8 mouse cellular contexts compared by ENCODE assay signal in genomic region chr1:133183141-133183925, GRCm38 (mm10). TPM values are rescaled to one million over a fixed set of nuclear protein-coding genes. Genes with fewer than 3 reads are reported as not detected.
DNase-seq lines count a peak whose midpoint lies in the region; ATAC-seq lines count a peak whose summit lies in the region.

No protein-coding gene starts in this region.

- H3K27me3 ChIP-seq in heart, embryonic 11.5 days (ENCODE audit: control insufficient read depth, insufficient read depth, low read length): peaks cover 20% of the 10 kb centered on the region
- H3K27me3 ChIP-seq in forebrain, embryonic 15.5 days: no peaks in the 10 kb centered on the region
- H3K27me3 ChIP-seq in midbrain, embryonic 11.5 days (ENCODE audit: control insufficient read depth, insufficient read depth, low read length): no peaks in the 10 kb centered on the region

- peaks cover 18% of the 10 kb centered on the region for H3K4me1 ChIP-seq in heart, embryonic 11.5 days (ENCODE audit: control insufficient read depth, insufficient read depth, low read length)
- peaks cover 60% of the 10 kb centered on the region for H3K4me1 ChIP-seq in forebrain, embryonic 15.5 days
- peaks cover 40% of the 10 kb centered on the region for H3K4me1 ChIP-seq in midbrain, embryonic 11.5 days (ENCODE audit: control insufficient read depth, insufficient read depth, low read length)

- H3K27ac ChIP-seq in heart, embryonic 11.5 days (ENCODE audit: low read depth, low read length): no peak overlapping the region
- peak overlapping the region; percentile 93 for H3K27ac ChIP-seq in forebrain, embryonic 15.5 days (replicated peaks)
- peak overlapping the region; percentile 97 for H3K27ac ChIP-seq in midbrain, embryonic 11.5 days (ENCODE audit: low read depth, low read length)

- H3K36me3 ChIP-seq in heart, embryonic 11.5 days (ENCODE audit: control insufficient read depth, insufficient read depth, low read length): no peaks in the 10 kb centered on the region
- H3K36me3 ChIP-seq in forebrain, embryonic 15.5 days: no peaks in the 10 kb centered on the region
- H3K36me3 ChIP-seq in midbrain, embryonic 11.5 days (ENCODE audit: control insufficient read depth, insufficient read depth, low read length): no peaks in the 10 kb centered on the region

- no peaks in the 10 kb centered on the region for H3K9me3 ChIP-seq in heart, embryonic 11.5 days (replicated peaks; ENCODE audit: control insufficient read depth, low read length)
- H3K9me3 ChIP-seq in forebrain, embryonic 15.5 days: no peaks in the 10 kb centered on the region
- no peaks in the 10 kb centered on the region for H3K9me3 ChIP-seq in midbrain, embryonic 11.5 days (ENCODE audit: control insufficient read depth, low read length)

- peak overlapping the region; percentile 93 for H3K4me2 ChIP-seq in heart, embryonic 11.5 days
- H3K4me2 ChIP-seq in forebrain, embryonic 15.5 days (replicated peaks): peak overlapping the region; percentile 78
- peak overlapping the region; percentile 66 for H3K4me2 ChIP-seq in midbrain, embryonic 11.5 days

- H3K9ac ChIP-seq in heart, embryonic 11.5 days (ENCODE audit: low read depth, low read length): peak overlapping the region; percentile 59; the same call in 1 of the 2 replicates
- H3K9ac ChIP-seq in forebrain, embryonic 15.5 days (replicated peaks): peak overlapping the region; percentile 61
- peak overlapping the region; percentile 88 for H3K9ac ChIP-seq in midbrain, embryonic 11.5 days (ENCODE audit: low read length)

- no peak for ATAC-seq in heart, embryonic 11.5 days (replicated peaks; ENCODE audit: insufficient number of reproducible peaks, low FRiP score, low TSS enrichment)
- ATAC-seq in forebrain, embryonic 15.5 days (replicated peaks): peak; percentile 37; the same call in 1 of the 2 replicates
- peak; percentile 12; the same call in 1 of the 2 replicates for ATAC-seq in midbrain, embryonic 11.5 days (ENCODE audit: low FRiP score)

- 41% methylated on average over 16 of the region's 16 CpGs for WGBS in heart, embryonic 11.5 days (ENCODE audit: insufficient replicate concordance)
- 2% methylated on average over 16 of the region's 16 CpGs for WGBS in forebrain, embryonic 15.5 days
- WGBS in midbrain, embryonic 11.5 days: 5% methylated on average over 16 of the region's 16 CpGs

- peak overlapping the region; percentile 54; the same call in 1 of the 2 replicates for H3K4me3 ChIP-seq in heart, embryonic 11.5 days (ENCODE audit: low read depth, low read length)
- H3K4me3 ChIP-seq in forebrain, embryonic 15.5 days: peak overlapping the region; percentile 58
- peak overlapping the region; percentile 69 for H3K4me3 ChIP-seq in midbrain, embryonic 11.5 days (ENCODE audit: low read depth, low read length)

- DNase-seq in heart, adult 18-20 months: no peak
- peak; percentile 27 for DNase-seq in brain, adult 2 months (ENCODE audit: low read depth, low spot score)
- peak; percentile 96 for DNase-seq in midbrain, embryonic 11.5 days (ENCODE audit: low spot score, missing footprints)
- DNase-seq in gastrocnemius, adult 18-20 months (ENCODE audit: low spot score): no peak
- DNase-seq in B cell, adult 2 months: no peak
- DNase-seq in adrenal gland, adult 18-20 months (ENCODE audit: low spot score in 2 of 2): no peak

RNA-seq across cellular contexts. Expression of gene Plekha6, which starts 19.3 kb away (rescaled TPM):
- polyA plus RNA-seq in heart, embryonic 11.5 days (2014; fragmentation: Nextera tagmentation; extraction: Ambion mirVana): 13.6 and 14.8 TPM in 2 replicates
- total RNA-seq in heart, adult 18-20 months (2021): 10 to 100 TPM; 40.5 to 47.7 TPM
- 10.6 and 12.8 TPM in 2 replicates for polyA plus RNA-seq in forebrain, embryonic 15.5 days (2015; fragmentation: Nextera tagmentation; extraction: Ambion mirVana)
- polyA plus RNA-seq in midbrain, embryonic 11.5 days (2014; fragmentation: Nextera tagmentation; extraction: Ambion mirVana): 15.7 and 17.0 TPM in 2 replicates
- 10 to 100 TPM in 1 of 2 experiments, 1 to 10 TPM in 1; 8.1 to 10.6 TPM for total RNA-seq in gastrocnemius, adult 18-20 months (2021)
- total RNA-seq in adrenal gland, adult 18-20 months (2021): 10 to 100 TPM in 1 of 2 experiments, 1 to 10 TPM in 1; 9.0 to 17.9 TPM

RNA-seq across cellular contexts. Expression of gene Ppp1r15b, which starts 52.4 kb away (rescaled TPM):
- polyA plus RNA-seq in heart, embryonic 11.5 days (2014; fragmentation: Nextera tagmentation; extraction: Ambion mirVana): 33.6 and 40.8 TPM in 2 replicates
- total RNA-seq in heart, adult 18-20 months (2021): 10 to 100 TPM; 21.6 to 23.1 TPM
- 31.8 and 32.0 TPM in 2 replicates for polyA plus RNA-seq in forebrain, embryonic 15.5 days (2015; fragmentation: Nextera tagmentation; extraction: Ambion mirVana)
- 49.5 and 53.0 TPM in 2 replicates for polyA plus RNA-seq in midbrain, embryonic 11.5 days (2014; fragmentation: Nextera tagmentation; extraction: Ambion mirVana)
- 10 to 100 TPM; 13.0 to 15.3 TPM for total RNA-seq in gastrocnemius, adult 18-20 months (2021)
- total RNA-seq in adrenal gland, adult 18-20 months (2021): 100 to 1,000 TPM in 1 of 2 experiments, 10 to 100 TPM in 1; 95.7 to 103 TPM

Comparison
In these comparisons a context has a peak if more than half of its experiments do, and no peak if none do; other contexts are left out.
1. DNase-seq: peak in brain, adult 2 months (single experiment) and midbrain, embryonic 11.5 days (single experiment); none in heart, adult 18-20 months (0 of 2), gastrocnemius, adult 18-20 months (single experiment), B cell, adult 2 months (0 of 2) and adrenal gland, adult 18-20 months (0 of 2).
2. RNA of gene Ppp1r15b, which starts 52.4 kb away (total RNA-seq): 95.7 to 103 TPM in adrenal gland, adult 18-20 months; 21.6 to 23.1 TPM in heart, adult 18-20 months and 13.0 to 15.3 TPM in gastrocnemius, adult 18-20 months; every median in the first group is over 4 times any median in the second.
3. Peak in every context shown above with its lines, with median percentiles within 50 percentile points of each other: H3K4me2 ChIP-seq, H3K4me3 ChIP-seq and H3K9ac ChIP-seq.